Mouse (Mus musculus): ENCODE data around the gene Map3k11. TPM values are rescaled to one million over a fixed set of nuclear protein-coding genes. Genes with fewer than 3 reads are reported as not detected.
A peak's percentile ranks its signal among the peaks of the same experiment; 100 is the strongest.

Gene Map3k11
- polyA plus RNA-seq, 1 experiment, result 72.2 TPM

DNA sequence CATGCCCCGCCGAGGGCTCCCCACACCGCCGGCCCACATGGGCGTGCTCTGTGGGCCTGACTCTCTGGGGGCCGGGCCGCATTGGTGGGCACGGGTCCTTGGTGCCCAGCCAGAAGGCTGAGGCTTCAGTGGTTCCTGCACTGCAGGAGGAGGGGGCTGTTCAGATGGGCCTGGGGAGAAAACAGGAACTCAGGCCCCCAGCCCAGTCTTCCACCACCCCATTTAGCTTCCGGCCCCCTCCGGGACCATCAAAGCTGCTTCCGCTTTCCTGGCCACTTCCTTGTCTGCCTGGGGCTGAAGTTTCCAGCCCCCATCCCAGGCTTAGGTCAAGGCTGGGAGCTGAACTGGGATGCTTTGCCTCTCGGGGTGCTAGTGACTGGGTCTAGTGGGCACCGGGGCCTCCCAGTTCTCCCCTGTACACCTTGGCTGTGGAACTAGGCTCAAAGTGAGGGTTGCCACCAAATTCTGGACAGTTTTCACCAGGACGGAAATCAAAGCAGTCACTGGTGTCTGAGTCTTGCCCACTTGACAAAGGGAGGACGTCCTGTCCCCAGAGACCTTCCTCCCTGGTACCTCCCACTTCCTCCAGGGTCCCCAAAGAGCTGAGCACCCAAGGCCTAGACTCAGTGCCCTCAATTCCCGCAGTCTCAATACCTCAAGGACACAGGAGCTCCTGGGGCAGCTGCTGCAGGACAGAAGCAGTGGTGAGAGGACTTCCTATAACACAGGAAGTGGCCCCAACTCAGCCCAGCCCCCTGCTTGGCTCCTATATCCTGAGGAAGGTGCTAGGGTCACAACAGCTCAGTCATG, 27.4 kb upstream of the Map3k11 start:
- Histone ChIP-seq H3K27ac (ENCODE audit: insufficient read depth, low read depth, low read length) (peak overlapping the region; percentile 82), H3K4me3 (ENCODE audit: insufficient read depth, low read depth, low read length) (peak overlapping the region; percentile 44), H3K36me3 (ENCODE audit: control insufficient read depth, insufficient read depth, low read length) (no peaks in the 10 kb centered on the region; the same call in 1 of the 2 replicates), H3K27me3 (replicated peaks; ENCODE audit: control insufficient read depth, insufficient read depth, low read length) (no peaks in the 10 kb centered on the region), H3K4me1 (ENCODE audit: control insufficient read depth, insufficient read depth, low read length) (peaks cover 7% of the 10 kb centered on the region; the same call in 1 of the 2 replicates)
- 68% methylated on average over 16 of the region's 16 CpGs for WGBS
- TF ChIP-seq CTCF (conservative IDR thresholded peaks at IDR 0.05; ENCODE audit: insufficient read depth, insufficient read length, low read depth, low read length), result no peak
- no peak for TF ChIP-seq POLR2A (IDR thresholded peaks at IDR 0.05; ENCODE audit: low read depth, low read length)
- peak; percentile 74 for DNase-seq

DNA sequence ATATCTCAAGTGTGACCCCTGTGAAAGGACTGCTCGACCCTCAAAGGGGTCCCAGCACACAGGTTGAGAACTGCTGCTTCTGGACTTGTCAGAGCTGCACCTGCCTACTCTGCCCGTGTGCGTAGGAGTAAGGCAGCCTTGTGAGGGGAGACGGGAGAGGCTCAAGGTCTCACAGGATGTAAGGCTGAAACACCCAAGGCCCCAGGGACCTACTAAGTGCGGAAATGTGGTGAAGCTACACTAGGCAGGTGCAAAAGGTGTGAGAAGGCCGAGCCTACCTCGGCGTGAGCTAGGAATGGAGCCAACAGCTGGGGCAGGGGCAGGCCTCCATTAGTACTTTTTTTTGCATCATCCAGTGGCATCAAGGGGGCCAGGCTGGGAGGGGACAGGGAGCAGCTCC, 26.2 kb upstream of the Map3k11 start:
- TF ChIP-seq POLR2A (IDR thresholded peaks at IDR 0.05; ENCODE audit: low read depth, low read length) (no peak), CTCF (conservative IDR thresholded peaks at IDR 0.05; ENCODE audit: insufficient read depth, insufficient read length, low read depth, low read length) (no peak)
- Histone ChIP-seq H3K36me3 (ENCODE audit: control insufficient read depth, insufficient read depth, low read length) (no peaks in the 10 kb centered on the region; the same call in 1 of the 2 replicates), H3K4me1 (ENCODE audit: control insufficient read depth, insufficient read depth, low read length) (peaks cover 7% of the 10 kb centered on the region; the same call in 1 of the 2 replicates), H3K27me3 (replicated peaks; ENCODE audit: control insufficient read depth, insufficient read depth, low read length) (no peaks in the 10 kb centered on the region), H3K27ac (ENCODE audit: insufficient read depth, low read depth, low read length) (peak overlapping the region; percentile 72), H3K4me3 (ENCODE audit: insufficient read depth, low read depth, low read length) (peak overlapping the region; percentile 62)
- 62% methylated on average over 8 of the region's 8 CpGs for WGBS
- no peak for DNase-seq

DNA sequence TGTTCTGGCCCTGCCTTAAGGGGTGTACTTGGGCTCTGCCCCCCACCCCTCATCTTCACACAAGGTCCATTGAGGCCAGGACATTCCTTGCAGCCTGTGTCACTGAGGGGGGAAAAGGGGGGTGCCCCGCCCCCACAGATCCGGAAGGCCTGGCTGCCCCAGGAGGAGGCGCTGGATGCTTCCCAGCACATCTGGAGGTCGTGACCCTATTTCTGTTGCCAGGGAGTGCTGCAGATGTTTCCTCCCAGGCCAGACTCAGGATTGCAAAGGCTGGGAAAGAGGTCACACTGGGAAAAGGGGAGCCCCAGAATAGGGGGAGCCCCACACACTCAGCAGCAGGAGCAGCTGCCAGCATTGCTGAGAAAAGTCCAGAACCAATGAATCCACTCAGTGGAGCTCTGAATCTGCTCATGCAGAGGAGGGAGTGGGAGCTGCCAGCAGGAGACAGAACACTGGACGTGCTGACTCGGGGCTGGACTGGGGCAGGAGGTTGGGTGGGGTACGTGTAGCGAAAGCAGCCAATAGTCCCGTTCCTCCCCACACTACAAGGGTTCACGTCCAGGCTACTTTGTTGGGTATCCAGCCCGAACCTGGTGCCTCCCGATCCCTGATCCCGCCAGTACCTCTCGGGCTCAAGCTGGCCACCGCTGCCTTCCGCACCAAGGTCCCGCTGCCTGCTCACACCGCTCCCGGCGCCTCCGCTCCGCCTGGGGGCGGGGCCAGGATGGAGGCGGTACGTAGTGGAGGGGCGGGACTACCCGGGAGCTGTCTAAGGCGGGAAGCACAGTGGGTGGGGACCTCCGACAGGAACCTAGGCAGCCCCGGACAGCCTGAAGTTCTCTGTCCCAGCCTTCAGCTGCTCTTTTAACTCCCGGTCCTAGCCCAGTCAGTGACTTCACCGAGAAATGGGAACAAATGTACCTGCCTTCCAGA, 25.3 kb upstream of the Map3k11 start, which contains the start of gene Sipa1:
Sipa1 (minus strand) TSS at position 727 of the 933 bp plus-strand sequence.
- H3K27ac ChIP-seq (ENCODE audit: insufficient read depth, low read depth, low read length), result peak within 1 kb of the TSS; percentile 72
- WGBS, result 4% methylated on average over 32 of the region's 32 CpGs
- H3K4me3 ChIP-seq (ENCODE audit: insufficient read depth, low read depth, low read length), result peak within 1 kb of the TSS; percentile 62
- no peaks in the 10 kb centered on the region; the same call in 1 of the 2 replicates for H3K36me3 ChIP-seq (ENCODE audit: control insufficient read depth, insufficient read depth, low read length)
- peaks cover 7% of the 10 kb centered on the region; the same call in 1 of the 2 replicates for H3K4me1 ChIP-seq (ENCODE audit: control insufficient read depth, insufficient read depth, low read length)
- peak; percentile 96 for DNase-seq
- TF ChIP-seq POLR2A (IDR thresholded peaks at IDR 0.05; ENCODE audit: low read depth, low read length), result peak; percentile 79
- no peak for TF ChIP-seq CTCF (conservative IDR thresholded peaks at IDR 0.05; ENCODE audit: insufficient read depth, insufficient read length, low read depth, low read length)
- H3K27me3 ChIP-seq (replicated peaks; ENCODE audit: control insufficient read depth, insufficient read depth, low read length), result no peaks in the 10 kb centered on the region

DNA sequence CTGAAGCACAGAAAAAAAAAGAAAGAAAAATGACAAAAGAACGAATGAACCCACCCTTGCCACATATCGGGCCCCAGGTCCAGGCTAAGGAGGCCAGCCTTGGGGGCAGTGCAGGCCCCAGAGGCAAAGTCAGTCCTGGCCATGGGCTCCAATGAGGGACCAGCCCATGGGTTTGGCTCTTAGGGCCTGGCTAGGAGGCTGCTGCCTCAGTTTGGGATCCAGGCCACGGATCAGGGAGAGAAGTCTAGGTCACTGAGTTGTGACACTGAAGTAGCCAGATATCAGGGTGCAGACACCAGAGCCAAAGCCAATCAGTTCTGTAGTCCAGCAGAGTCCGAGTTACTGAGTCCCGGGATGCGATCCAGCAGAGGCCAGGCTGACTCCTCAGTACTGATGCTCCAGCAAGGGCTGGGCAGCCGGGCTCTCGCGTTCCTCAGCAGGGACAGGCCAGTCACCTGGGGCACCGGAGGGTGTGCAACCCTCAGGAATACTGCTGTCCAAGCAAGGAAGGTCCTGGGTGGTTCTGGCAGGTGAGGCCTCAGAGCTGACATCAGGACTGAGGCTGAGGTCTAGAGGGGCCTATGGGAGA, 23.8 kb upstream of the Map3k11 start:
- TF ChIP-seq POLR2A (IDR thresholded peaks at IDR 0.05; ENCODE audit: low read depth, low read length), result no peak
- no peak for TF ChIP-seq CTCF (conservative IDR thresholded peaks at IDR 0.05; ENCODE audit: insufficient read depth, insufficient read length, low read depth, low read length)
- no peak for DNase-seq
- Histone ChIP-seq H3K4me3 (ENCODE audit: insufficient read depth, low read depth, low read length) (no peak overlapping the region), H3K36me3 (ENCODE audit: control insufficient read depth, insufficient read depth, low read length) (no peaks in the 10 kb centered on the region; the same call in 1 of the 2 replicates), H3K27me3 (replicated peaks; ENCODE audit: control insufficient read depth, insufficient read depth, low read length) (no peaks in the 10 kb centered on the region), H3K27ac (ENCODE audit: insufficient read depth, low read depth, low read length) (no peak overlapping the region), H3K4me1 (ENCODE audit: control insufficient read depth, insufficient read depth, low read length) (peaks cover 7% of the 10 kb centered on the region; the same call in 1 of the 2 replicates)
- 98% methylated on average over 10 of the region's 10 CpGs for WGBS

DNA sequence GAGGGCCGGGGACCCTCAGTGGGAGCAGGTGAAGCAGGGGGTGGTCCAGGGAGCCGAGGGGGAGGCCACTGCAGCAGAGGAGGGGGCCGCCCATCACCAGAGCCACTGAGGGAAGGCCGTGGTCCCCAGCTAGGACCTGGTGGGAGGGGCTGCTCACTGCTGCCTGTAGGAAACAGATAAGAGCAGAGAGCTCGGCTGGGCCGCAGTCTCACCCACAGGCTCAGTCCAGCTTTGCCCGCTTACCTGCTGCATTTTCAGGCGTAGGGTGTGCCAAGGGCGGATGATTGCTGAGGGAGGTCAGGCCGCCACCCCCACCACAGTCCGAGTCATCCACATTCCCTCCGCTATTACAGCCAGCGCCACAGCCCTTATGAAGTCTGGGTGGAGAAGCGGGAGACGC, 23.1 kb upstream of the Map3k11 start:
- TF ChIP-seq CTCF (conservative IDR thresholded peaks at IDR 0.05; ENCODE audit: insufficient read depth, insufficient read length, low read depth, low read length) (no peak), POLR2A (IDR thresholded peaks at IDR 0.05; ENCODE audit: low read depth, low read length) (no peak)
- WGBS, result 90% methylated on average over 15 of the region's 15 CpGs
- Histone ChIP-seq H3K27ac (ENCODE audit: insufficient read depth, low read depth, low read length) (no peak overlapping the region), H3K36me3 (ENCODE audit: control insufficient read depth, insufficient read depth, low read length) (no peaks in the 10 kb centered on the region; the same call in 1 of the 2 replicates), H3K27me3 (replicated peaks; ENCODE audit: control insufficient read depth, insufficient read depth, low read length) (no peaks in the 10 kb centered on the region), H3K4me3 (ENCODE audit: insufficient read depth, low read depth, low read length) (no peak overlapping the region), H3K4me1 (ENCODE audit: control insufficient read depth, insufficient read depth, low read length) (peaks cover 7% of the 10 kb centered on the region; the same call in 1 of the 2 replicates)
- no peak for DNase-seq

DNA sequence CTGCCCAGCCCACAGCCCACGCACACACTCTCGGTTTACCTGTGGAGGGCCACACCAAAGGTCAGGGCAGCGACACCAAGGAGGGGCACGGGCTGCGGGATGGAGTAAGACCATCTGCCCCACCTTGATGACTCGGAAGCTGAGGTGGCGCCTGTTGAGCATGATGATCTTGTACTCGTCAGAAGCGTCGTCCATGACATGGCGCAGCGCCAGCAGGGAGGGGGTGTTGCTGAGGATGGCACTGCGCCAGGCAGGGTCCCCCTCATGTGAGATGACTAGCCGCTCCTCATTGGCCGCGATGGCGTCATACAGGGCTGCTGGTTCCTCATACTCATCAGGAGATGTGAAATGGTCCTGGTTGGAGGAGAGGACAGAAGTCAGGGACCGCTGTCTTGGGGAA, 22.2 kb upstream of the Map3k11 start:
- H3K27ac ChIP-seq (ENCODE audit: insufficient read depth, low read depth, low read length), result no peak overlapping the region
- no peaks in the 10 kb centered on the region; the same call in 1 of the 2 replicates for H3K36me3 ChIP-seq (ENCODE audit: control insufficient read depth, insufficient read depth, low read length)
- no peak for DNase-seq
- TF ChIP-seq CTCF (conservative IDR thresholded peaks at IDR 0.05; ENCODE audit: insufficient read depth, insufficient read length, low read depth, low read length), result no peak
- no peak for TF ChIP-seq POLR2A (IDR thresholded peaks at IDR 0.05; ENCODE audit: low read depth, low read length)
- no peak overlapping the region for H3K4me3 ChIP-seq (ENCODE audit: insufficient read depth, low read depth, low read length)
- H3K4me1 ChIP-seq (ENCODE audit: control insufficient read depth, insufficient read depth, low read length), result peaks cover 7% of the 10 kb centered on the region; the same call in 1 of the 2 replicates
- no peaks in the 10 kb centered on the region for H3K27me3 ChIP-seq (replicated peaks; ENCODE audit: control insufficient read depth, insufficient read depth, low read length)
- WGBS, result 88% methylated on average over 18 of the region's 18 CpGs
